Mouse (Mus musculus): Measurements from ENCODE around the gene Ttc1.

Gene Ttc1

DNA sequence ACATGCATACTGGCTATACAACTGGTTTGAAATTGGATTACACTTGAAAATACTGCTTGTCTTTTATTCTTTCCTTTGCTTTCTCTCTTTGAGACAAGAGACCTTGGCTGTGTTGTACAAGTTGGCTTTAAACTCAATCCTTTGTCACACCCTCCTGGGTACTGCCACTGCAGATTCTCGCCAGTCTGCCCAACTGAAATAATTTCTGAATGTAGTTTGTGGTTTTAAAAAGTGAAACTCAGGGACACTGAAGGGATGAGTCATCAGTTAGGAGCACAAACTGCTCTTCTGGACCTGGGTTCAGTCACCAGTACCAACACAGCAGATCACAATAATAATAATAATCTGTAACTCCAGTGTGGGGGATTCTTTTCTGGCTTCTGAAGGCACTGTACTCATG, 44.3 kb downstream of the Ttc1 start:
- DNase-seq = no peak

DNA sequence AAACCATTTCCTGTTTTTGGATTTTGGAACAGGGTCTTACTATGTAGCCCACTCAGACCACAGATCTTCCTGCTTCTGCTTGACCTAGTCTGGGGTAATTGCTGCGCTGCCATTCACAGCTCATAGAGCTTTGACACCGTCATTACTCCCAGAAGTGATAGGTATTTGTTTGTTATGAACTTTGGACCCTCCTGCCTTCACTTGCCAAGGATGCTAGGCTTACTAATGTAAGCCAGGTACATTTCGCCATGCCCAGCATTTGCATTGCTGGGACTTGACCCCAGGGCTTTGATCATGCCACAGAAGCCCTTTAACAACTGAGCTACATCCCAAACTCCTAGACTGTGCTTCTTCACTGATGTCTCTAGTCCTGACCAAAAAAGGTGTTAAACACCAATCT, 47.5 kb downstream of the Ttc1 start:
- DNase-seq = no peak

GRCm38 (mm10) chr11:43698621-43699020, 49.2 kb downstream of the Ttc1 start:
- peak; percentile 51 to 75 for DNase-seq

GRCm38 (mm10) chr11:43696623-43697022, 51.2 kb downstream of the Ttc1 start:
- no peak for DNase-seq

GRCm38 (mm10) chr11:43688850-43689249, 59.0 kb downstream of the Ttc1 start:
- no peak for DNase-seq

- DNase-seq = peak; percentile 51 to 52
Observed at GRCm38 (mm10) chr11:43682415-43683217, 65.2 kb downstream of the Ttc1 start.

DNA sequence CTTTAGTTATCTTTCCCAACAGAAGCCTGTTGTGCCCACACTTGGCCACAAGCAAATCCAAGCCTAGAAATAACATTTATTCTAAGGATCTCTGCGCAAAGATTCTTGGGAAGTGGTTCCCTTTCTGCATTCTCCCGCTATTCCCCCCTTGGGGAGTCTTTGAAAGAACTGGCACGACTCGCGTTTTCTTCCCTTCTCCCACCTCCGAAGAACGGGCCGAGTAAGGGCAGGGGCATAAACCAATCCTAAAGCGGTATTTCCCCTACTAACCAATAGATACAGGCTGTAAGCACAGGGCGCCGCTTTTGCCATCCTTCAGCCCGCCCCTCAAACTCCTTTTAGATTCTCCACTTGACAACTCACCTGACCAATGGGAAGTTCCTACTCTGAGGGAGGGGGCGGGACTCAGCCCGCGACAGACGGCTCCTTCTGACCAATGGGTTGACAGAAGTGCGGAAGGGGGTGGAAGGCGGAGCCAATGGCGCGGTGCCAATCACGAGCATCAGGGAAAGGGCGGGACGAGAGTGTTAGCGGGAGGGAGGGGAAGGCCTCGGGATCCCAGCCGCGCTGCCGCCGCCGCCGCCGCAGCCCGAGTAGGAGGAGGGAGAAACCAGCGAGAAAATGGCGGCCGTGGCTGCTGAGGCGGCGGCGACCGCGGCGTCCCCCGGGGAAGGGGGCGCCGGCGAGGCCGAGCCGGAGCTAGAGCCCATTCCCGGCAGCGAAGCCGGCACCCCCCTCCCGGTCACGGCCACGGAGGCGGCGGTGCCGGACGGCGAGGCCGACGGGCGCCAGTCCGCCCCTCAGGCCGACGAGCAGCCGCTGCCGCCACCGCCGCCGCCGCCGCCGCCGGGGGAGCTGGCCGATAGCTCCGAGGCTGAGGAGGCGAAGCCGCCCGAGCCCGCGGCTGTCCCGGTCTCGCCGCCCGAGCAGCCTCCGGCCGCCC, 66.1 kb downstream of the Ttc1 start, which contains the start of gene Pwwp2a:
Gene Pwwp2a (plus strand): TSS at position 527 of the 943 bp plus-strand sequence.
- DNase-seq = peak; percentile 99
